Mouse (Mus musculus) heart, postnatal 0 days (tissue): ENCODE data around the gene Ceacam1. TPM values are rescaled to one million over a fixed set of nuclear protein-coding genes. Genes with fewer than 3 reads are reported as not detected.
"Not testable (repeated sequence)": the region's sequence is repeated elsewhere in the genome, so short reads cannot be mapped to it uniquely, and the experiment has no call there.

ENCODE experiments used
- ATAC-seq: fragments of 200-750 bp; cut with Nextera tagmentation; 2 replicates; pipeline ENCODE4 v1.8.0; 2017; ENCODE audit warnings: low read depth, moderate number of reproducible peaks, moderate library complexity; ENCODE audit not compliant: insufficient read depth
- DNase-seq: peaks from one replicate; pipeline ENCODE4 v3.0.0-alpha.2; 2016; ENCODE audit warnings: low spot score
- H3K27ac ChIP-seq: fragments of 300-500 bp; sonication (generic); 2 replicates; pipeline ENCODE4 v1.5.1; 2014; ENCODE audit warnings: low read depth, mild to moderate bottlenecking
- H3K27me3 ChIP-seq: fragments of 300-500 bp; sonication (generic); 2 replicates; pipeline ENCODE4 v1.6.1; 2014; ENCODE audit warnings: low read length, mixed read lengths; ENCODE audit not compliant: control insufficient read depth, insufficient read depth
- H3K36me3 ChIP-seq: fragments of 300-500 bp; sonication (generic); replicated peaks from 2 replicates; pipeline ENCODE4 v1.6.1; 2014; ENCODE audit warnings: low read length, mixed read lengths; ENCODE audit not compliant: control insufficient read depth, insufficient read depth
- H3K4me1 ChIP-seq: fragments of 300-500 bp; sonication (generic); 2 replicates; pipeline ENCODE4 v1.6.1; 2014; ENCODE audit warnings: antibody characterized with exemption; ENCODE audit not compliant: control insufficient read depth, insufficient read depth
- H3K4me2 ChIP-seq: fragments of 300-500 bp; sonication (generic); 2 replicates; pipeline ENCODE4 v1.6.1; 2014; ENCODE audit warnings: low read depth, mild to moderate bottlenecking, low read length, moderate library complexity
- H3K4me3 ChIP-seq: fragments of 300-500 bp; sonication (generic); 2 replicates; pipeline ENCODE4 v1.5.1; 2014; ENCODE audit warnings: low read depth, low read length
- H3K9ac ChIP-seq: fragments of 300-500 bp; sonication (generic); replicated peaks from 2 replicates; pipeline ENCODE4 v1.6.1; 2014; ENCODE audit warnings: low read depth, low read length, mixed read lengths
- H3K9me3 ChIP-seq: fragments of 300-500 bp; sonication (generic); replicated peaks from 2 replicates; pipeline ENCODE4 v1.6.1; 2016; ENCODE audit warnings: low read length; ENCODE audit not compliant: control insufficient read depth
- CTCF ChIP-seq: IDR thresholded peaks from 2 replicates; pipeline ENCODE4 v1.5.1; 2016; ENCODE audit warnings: antibody characterized with exemption, control low read depth, low read depth
- EP300 ChIP-seq: IDR thresholded peaks from 2 replicates; pipeline ENCODE4 v1.6.1; 2016; ENCODE audit warnings: antibody characterized with exemption, low read depth
- WGBS: fragments of 180-500 bp; shearing (Covaris S2); extraction: QIAGEN DNeasy Blood & Tissue Kit; methylation state at CpG from one replicate; pipeline ENCODE4 v1.1.7; 2014; 5-methylcytosine and 5-hydroxymethylcytosine counted together
- polyA plus RNA-seq: library from polyadenylated mRNA; unstranded; fragments of >200 nt; fragmentation: Nextera tagmentation; extraction: Ambion mirVana; gene quantifications from 2 replicates; pipeline ENCODE4 v1.2.1, GENCODE M21; 2015
- total RNA-seq: library from RNA; depleted of rRNA; stranded (reverse); fragments of >200 nt; gene quantifications from 2 replicates; pipeline ENCODE4 v1.2.3, GENCODE M21; 2014; ENCODE audit warnings: low replicate concordance; rRNA removed

Gene Ceacam1
- total RNA-seq (4.9 and 12.8 TPM in 2 replicates), polyA plus RNA-seq (4.7 and 5.5 TPM in 2 replicates)

DNA sequence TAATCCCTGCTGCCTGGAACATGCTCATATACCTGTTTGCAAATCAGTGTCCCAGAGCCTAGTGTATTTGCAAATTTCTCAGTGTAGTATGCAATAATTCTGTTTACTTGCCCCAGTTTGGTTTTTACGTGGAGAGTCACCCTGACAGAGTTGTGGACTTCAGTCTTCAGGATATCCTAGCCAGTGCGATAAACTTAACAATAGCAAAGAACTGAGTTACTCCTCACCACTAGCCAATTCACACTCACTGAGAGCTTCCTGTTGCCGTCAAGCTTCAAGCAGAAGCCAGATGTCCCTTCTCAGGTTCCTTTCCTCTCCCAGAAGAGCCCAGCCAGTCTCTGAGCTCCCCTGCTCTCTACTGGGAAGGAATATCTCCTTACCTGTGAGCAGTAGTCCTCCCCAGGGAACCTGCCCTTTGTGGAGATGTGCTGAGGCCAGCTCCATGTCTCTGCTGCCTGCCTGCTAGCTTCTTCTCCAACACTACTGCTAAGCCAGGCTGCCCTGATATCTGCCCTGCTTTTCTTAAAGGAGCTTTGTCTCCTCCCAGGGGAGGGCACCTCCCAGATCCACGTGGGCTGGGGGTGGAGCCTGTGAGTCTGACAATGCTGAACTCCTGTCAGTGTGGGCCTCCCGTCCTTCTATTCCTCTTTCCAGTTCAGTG is at the start of gene Ceacam1:
TSS of gene Ceacam1 (minus strand) at position 513 of the 661 bp plus-strand sequence.
- not testable (repeated sequence) for H3K9ac ChIP-seq, H3K27me3 ChIP-seq, H3K4me1 ChIP-seq, H3K9me3 ChIP-seq, H3K36me3 ChIP-seq
- peak; percentile 71 for ATAC-seq
- Histone ChIP-seq H3K4me3 (peak within 1 kb of the TSS; percentile 19; the same call in 1 of the 2 replicates), H3K27ac (peak within 1 kb of the TSS; percentile 76), H3K4me2 (peak within 1 kb of the TSS; percentile 36)
- peak; percentile 18 for DNase-seq
- WGBS = 15% methylated on average over 5 of the region's 5 CpGs

DNA sequence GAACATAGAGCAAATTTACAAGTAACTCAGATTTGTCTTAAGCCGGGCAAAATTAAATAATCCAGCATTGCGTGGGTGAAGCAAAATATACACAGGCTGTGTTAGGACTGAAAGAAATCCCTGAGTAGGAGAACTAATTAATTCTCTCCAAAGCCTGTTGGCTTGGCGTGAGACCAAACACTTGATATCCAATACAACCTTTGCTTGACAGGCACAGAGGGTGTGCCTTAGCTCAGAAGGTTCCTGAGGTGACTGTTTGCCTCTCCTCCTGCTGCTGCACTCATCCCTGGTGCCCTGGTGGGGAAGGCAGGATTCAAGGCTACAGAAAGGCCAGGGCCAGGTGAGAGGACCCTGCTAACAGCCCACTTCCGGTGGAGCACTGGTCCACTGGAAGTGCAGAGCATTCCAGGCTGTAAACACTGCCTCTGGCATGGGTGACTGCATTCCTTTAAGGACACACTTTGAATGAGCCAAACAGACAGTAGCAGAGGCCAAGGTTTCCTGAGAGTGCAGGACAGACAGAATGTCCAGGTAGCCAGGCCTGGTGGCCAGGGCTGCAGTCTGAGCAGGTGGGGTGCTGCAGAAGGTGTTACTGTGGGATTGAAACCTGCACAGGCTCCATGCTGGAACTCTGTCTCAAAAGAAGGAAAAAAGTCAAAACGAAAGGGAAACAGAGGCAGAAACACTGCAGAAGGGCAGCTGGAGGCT is 38.8 kb upstream of the Ceacam1 start:
- not testable (repeated sequence) for H3K27ac ChIP-seq, H3K9me3 ChIP-seq, ATAC-seq, H3K27me3 ChIP-seq, H3K36me3 ChIP-seq, DNase-seq, H3K4me2 ChIP-seq, H3K9ac ChIP-seq, H3K4me3 ChIP-seq, H3K4me1 ChIP-seq
- WGBS = 69% methylated on average over 2 of the region's 5 CpGs

DNA sequence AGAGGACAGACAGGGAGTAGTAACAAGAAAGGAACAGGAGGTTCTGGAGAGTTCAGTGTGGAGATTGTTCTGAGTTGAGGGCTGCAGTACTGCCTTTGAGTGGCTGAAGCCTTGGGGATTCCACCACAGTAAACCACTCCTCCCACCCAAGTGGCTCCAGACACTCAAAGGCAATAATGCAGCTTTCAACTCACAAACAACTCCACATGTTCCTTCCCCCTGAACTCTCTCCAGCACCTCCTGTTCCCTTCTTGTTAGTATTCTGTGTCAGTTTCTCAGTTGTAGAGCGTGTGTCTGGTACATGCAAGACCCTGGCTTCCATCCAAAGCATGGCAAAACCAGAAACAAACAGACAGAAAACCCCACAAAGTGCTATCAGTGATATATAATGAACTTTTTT is 38.3 kb upstream of the Ceacam1 start:
- not testable (repeated sequence) for H3K9me3 ChIP-seq, ATAC-seq, H3K4me1 ChIP-seq, DNase-seq, H3K4me2 ChIP-seq, H3K9ac ChIP-seq, H3K27ac ChIP-seq, H3K27me3 ChIP-seq, H3K36me3 ChIP-seq, H3K4me3 ChIP-seq
- 18% methylated on average over 1 of the region's 1 CpGs for WGBS

DNA sequence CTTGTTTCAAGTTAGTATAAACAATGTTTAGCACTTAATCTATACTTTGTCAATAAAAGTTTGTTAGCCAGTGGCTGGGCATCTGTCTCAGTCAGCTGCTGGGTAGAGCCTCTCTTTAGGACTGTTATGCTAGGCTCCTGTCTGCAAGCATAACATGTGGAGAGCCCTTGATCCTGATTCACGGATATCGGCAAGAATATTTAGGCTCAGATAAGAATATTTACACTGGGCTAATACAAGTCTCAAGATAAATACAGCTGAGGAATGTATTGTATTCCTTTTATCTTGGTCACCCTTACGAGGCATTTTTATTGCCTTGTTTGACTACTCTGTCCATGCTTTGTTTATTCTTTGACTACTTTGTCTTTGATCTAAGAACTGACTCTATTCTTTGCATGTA is 32.5 kb upstream of the Ceacam1 start:
- Histone ChIP-seq H3K9ac (no peak overlapping the region), H3K9me3 (no peaks in the 10 kb centered on the region), H3K27me3 (no peaks in the 10 kb centered on the region), H3K27ac (no peak overlapping the region), H3K4me2 (no peak overlapping the region), H3K36me3 (no peaks in the 10 kb centered on the region), H3K4me1 (no peaks in the 10 kb centered on the region), H3K4me3 (no peak overlapping the region)
- DNase-seq (no peak), ATAC-seq (no peak)
- WGBS = 17% methylated on average over 3 of the region's 3 CpGs
- TF ChIP-seq EP300 (no peak), CTCF (no peak)

DNA sequence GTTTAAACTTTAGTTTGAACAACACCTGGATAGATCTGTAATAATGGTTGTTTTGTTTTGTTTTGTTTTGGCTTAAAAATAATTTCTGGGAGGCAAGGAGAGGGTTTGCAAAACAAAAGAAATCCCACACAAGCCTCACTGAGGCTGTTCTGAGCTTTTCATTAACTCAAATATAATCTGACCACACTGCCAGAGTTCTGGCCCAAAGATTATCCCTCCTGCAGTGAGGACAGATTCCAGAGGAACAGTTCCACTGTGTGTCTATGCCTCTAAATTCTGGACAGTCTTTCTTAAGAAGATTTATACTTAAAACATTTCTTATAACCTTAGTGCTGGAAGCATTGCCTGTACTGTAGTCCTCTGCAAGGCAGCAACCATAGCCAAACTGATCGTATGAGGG is 17.2 kb upstream of the Ceacam1 start:
- 78% methylated on average over 1 of the region's 1 CpGs for WGBS
- Histone ChIP-seq H3K27ac (no peak overlapping the region), H3K4me1 (no peaks in the 10 kb centered on the region), H3K4me3 (no peak overlapping the region), H3K9me3 (no peaks in the 10 kb centered on the region), H3K9ac (no peak overlapping the region), H3K27me3 (no peaks in the 10 kb centered on the region), H3K36me3 (no peaks in the 10 kb centered on the region), H3K4me2 (no peak overlapping the region)
- ATAC-seq = no peak
- DNase-seq = no peak
- TF ChIP-seq EP300 = no peak
- no peak for TF ChIP-seq CTCF

DNA sequence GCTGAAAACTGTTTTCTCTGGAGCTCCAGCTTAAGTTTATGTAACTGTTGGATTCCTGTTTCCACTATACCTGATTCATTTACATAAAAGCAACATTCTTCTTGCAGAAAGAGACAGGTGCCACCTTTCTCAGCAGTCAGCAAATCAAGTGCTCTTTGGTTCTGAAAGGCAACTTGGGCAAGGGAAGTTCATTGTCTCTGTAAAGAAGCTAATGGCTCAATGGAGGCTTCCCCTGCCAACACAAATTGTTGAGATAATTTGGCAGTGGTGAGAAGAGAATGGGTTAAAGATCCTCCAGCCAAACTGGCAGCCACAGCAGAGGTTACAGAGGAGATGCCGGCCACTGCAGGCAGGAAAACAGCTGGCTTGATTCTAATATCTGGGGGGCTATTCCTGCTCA is 13.3 kb upstream of the Ceacam1 start:
- not testable (repeated sequence) for H3K36me3 ChIP-seq, H3K27me3 ChIP-seq, H3K4me1 ChIP-seq, H3K9ac ChIP-seq, H3K9me3 ChIP-seq, ATAC-seq, DNase-seq, H3K4me3 ChIP-seq, H3K4me2 ChIP-seq, H3K27ac ChIP-seq
- WGBS = no CpG with 5 or more reads among the region's 1 CpGs

DNA sequence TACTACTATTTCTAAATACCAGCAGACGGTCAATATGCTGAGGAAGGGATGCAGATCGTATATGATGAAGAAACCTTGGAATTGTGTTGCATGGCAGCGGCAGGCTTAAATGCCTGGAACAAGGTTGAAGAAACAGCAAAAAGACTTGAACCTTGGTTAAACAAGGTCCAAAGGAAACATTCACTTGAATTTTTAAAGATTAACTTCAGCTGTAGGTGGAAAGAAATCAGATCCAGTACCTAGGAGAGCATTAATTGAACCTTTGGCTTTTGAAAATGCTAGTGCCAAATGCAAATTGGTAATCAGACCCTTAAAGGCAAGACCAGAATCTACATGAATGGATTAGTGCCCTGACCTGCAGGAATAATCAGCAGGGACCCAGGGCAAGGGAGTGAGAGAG is 12.0 kb upstream of the Ceacam1 start:
- H3K4me3 ChIP-seq, H3K4me2 ChIP-seq, H3K36me3 ChIP-seq, H3K4me1 ChIP-seq, H3K9ac ChIP-seq, H3K27me3 ChIP-seq, H3K9me3 ChIP-seq, H3K27ac ChIP-seq, ATAC-seq, DNase-seq: not testable (repeated sequence)
- 93% methylated on average over 3 of the region's 3 CpGs for WGBS
